Mouse (Mus musculus) stomach, postnatal 0 days (tissue): ENCODE data around the gene Ripor2.

Source experiments
- CTCF ChIP-seq: IDR thresholded peaks from 2 replicates; pipeline ENCODE4 v1.5.1; 2016; ENCODE audit warnings: antibody characterized with exemption, low read depth, mild to moderate bottlenecking, moderate library complexity
- EP300 ChIP-seq: optimal IDR thresholded peaks from 2 replicates; pipeline ENCODE3; 2016; ENCODE audit warnings: antibody characterized with exemption

DNA sequence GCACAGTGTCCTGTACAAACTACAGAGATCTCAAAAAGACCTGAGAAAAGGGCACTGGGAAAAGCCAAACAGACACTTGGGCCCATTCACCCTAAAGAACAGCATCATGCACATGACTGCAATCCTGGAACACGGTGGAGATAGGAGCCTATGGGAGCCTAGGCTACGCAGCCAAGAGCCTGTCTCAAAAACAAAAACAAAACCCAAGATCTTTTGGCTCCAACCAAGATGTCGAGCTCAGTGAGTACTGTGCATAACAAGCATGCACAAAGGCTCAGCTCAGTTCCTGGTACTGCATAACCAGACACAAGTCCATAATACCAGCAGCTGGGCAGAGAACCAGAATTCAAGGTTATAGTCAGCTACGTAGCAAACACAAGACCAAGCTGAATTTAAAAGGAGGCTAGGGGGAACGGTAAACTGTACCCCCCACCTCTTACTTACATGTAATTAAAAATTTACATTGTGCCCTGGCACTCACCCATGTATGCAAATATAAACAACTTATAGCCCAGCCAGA, 178.4 kb downstream of the Ripor2 start:
- TF ChIP-seq CTCF (no peak), EP300 (no peak)
